Mouse (Mus musculus) ES-CJ7 (cell line): ENCODE data around the gene Degs2.

Experiments
- DNase-seq: peaks from one replicate; pipeline ENCODE4 v3.0.0; 2011; ENCODE audit warnings: low read depth, low spot score

The Degs2 gene

GRCm38 (mm10) chr12:108653358-108654335, 48.5 kb downstream of the Degs2 start:
- DNase-seq: peak; percentile 39

DNA sequence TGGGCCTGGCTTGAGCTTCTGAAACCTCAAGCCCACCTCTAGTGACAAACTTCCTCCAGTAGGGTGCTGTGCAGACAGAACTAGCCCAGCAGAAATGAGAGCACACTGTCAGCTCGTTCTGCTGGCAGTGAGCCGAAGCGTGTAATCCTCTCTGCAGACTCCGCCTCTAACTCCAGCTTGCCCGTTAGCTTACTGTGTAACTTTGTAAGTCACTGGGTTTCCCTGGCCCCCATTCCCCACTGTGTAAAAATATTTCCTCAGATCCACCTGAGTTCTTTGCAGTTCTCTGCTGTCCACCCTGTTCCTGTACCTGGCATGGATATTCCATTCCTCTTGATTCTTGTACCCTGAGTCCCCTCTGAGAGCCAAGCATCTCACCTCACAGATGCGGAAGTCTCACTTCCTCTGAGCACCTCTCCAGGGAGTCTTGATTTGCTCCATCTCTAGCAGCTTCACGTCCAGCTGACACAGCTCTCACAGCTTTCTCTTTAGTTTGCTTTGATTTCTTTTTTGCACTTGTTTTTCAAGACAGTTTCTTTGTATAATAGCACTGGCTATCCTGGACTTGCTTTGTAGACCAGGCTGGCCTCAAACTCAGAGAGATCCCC, 51.0 kb downstream of the Degs2 start:
- DNase-seq: no peak

- DNase-seq: no peak
These were observed 54.3 kb downstream of the Degs2 start for GRCm38 (mm10) chr12:108647784-108648183.

GRCm38 (mm10) chr12:108646234-108646633, 55.9 kb downstream of the Degs2 start:
- DNase-seq: no peak

DNA sequence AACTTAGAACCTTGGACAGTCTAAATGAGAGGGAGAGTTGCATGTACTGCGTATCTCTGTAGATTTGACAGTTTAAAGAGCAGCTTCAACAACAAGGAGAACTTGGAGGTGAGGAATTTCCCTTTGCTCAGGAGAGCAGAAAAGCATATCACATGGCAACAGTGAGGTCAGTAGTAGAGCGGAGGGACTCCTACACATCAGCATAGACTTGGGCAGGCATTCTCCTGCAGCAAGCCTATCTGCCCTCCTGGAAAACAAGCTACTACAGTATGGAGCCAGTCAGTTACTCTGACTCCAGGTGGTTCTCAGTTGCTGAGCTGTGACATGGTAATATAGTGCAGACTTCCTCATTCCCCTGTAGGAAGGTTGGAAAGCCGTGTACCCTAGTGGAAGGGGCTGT, 60.1 kb downstream of the Degs2 start:
- DNase-seq: no peak

DNA sequence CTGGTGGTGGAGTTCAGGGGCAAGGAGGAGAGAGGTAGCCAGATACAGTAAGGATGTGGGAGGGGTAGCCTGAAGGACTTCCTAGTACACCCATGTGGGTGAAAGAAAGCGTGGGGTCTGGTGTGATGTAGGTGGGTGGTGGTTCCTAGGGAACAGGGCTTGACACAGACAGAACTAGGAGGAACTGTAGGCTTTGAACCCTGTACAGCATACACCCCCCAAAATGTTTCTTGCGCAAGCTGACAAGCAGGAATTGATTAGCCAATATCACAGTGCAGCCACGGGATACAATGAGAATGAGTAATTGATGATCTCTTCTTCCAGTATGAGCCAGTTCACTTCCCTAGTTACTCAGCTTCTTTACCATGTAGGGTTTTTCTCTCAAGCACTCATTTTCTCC, 63.0 kb downstream of the Degs2 start:
- DNase-seq: no peak

GRCm38 (mm10) chr12:108637440-108637839, 64.7 kb downstream of the Degs2 start:
- no peak for DNase-seq

DNA sequence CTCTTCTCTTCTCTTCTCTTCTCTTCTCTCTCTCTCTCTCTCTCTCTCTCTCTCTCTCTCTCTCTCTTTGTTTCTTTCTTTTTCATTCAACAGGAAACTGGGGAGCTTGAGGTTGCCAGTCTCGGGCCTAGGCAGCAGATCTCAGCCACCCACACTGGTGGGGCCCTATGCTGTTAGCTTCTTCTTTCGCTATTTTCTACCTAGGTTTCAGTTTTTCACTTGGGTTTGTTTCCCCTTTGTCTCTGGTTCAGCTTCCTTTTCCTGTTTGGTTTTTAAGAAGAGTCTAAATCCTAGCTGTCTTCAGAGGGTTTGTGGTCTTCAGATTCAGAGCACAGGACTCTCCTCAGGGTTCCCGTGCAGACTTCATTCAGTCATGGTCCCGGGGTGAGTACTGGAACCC, 66.6 kb downstream of the Degs2 start:
- DNase-seq: no peak

- no peak for DNase-seq
These were observed 68.1 kb downstream of the Degs2 start for GRCm38 (mm10) chr12:108634031-108634430.

DNA sequence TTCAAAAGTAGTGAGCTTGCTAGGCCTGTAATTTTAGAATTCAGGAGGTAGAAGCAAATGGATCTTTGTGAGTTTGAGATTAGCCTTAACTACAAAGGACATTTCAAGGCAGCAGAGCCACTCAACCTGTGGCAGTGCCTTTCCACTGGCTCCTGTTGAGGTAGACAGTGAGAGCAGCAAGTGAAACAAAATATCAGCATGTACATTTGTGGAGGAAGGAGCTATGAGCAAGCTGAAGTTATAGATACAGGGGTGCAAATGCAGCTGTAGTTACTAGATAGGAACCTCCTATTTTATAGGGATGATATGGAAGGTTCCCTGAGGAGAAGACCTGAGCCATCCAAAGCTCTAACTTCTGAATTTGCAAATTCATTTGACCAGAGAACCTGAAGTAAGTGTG, 69.6 kb downstream of the Degs2 start:
- DNase-seq: no peak

- DNase-seq: no peak
These were observed 71.1 kb downstream of the Degs2 start for GRCm38 (mm10) chr12:108630741-108631688.

DNA sequence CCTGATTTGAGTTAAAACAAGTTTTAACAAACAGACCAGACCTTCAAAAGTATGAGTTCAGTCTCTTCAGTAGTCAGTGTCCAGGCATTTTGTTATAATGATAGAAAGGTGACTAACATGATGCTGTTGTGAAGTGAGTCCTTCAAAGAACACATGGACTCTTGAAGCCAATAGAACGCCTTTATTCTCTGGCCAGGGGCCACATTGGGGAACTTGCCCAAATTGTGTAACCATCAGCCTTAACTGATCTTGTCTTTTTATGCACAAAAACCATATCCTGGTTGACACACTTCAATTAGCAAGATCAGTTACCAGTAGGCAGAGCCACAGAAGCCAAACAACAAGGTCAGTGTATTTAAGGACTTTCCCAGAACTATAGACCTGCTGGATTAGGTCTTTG, 72.6 kb downstream of the Degs2 start:
- DNase-seq: no peak
